Mouse (Mus musculus): Measurements from ENCODE around the gene Cfap61. TPM values are rescaled to one million over a fixed set of nuclear protein-coding genes. Genes with fewer than 3 reads are reported as not detected.

Gene Cfap61
- polyA plus RNA-seq, 2 experiments from 2014 or later: not detected

DNA sequence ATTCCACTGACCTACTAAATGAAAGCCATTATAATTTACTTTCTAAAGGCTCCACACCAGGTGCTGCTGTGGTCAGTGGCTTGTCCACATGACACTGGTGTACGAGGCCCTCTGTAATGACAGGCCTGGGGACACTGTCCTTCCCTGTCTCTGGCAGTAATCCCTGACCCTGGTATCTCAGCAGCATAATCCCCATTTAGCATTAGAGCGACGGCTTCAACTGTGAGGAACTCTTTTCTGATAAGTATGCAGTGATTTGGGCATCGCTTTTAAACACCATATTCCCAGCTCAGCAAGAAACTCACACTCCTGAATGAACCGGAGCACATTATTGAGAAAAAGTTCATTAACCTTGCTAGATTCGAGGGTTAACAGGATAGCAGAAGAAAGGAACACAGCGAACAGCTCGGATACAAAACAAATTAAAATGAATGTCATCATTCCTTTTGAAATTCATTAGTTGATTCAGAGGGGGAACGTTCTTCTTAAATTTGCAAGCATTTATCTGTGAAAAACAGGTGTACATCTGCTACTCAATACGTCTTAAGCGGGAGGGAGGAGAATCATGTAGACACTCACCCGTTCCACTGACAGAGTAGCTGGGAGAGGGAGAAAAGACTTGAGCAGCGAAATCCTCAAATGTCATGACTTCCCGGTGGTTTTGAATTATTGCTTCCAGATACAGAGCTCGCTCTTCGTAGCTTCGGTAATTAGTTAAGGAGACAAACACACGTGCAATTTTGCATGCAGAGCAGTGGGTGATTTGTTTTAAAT is 325.4 kb downstream of the Cfap61 start:
- ATAC-seq: no peak

DNA sequence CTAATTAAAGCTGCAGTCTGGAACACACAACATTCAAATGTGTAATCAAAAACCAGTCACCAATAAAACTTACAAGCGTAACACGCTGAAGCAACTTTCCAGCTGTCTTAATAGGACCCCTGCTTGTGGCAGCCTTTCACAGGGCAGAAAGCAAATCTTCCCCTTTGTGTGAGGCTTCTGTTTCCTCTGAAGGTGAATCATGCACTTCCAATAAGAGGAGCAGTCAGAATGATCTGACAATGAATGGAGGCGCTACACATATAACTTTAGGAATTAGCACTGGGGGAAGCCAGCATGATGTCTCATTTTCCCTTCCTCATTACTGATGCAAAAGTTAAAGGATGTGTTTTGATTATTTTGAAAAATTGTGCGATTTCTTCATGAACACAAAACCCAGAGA is 326.6 kb downstream of the Cfap61 start:
- ATAC-seq: no peak

DNA sequence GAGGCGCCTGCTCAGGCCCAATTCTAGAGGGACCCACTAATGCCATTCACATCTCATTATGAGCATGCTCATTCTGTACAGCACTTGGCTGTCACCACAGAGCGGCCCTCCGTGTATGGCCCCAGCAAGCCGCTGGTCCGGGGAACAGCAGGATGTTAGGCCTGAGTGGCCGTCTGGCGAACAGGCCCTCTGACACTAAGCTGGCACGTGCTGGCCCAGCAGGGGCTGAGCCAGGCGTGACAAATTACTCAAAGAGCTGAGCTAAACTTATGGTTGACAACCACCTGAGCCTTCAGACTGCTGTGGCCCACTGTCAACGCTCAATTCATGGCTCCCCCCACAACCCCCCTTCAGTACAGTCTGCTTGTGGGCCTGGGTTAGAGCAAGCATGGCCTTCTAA is 327.6 kb downstream of the Cfap61 start:
- ATAC-seq: no peak

DNA sequence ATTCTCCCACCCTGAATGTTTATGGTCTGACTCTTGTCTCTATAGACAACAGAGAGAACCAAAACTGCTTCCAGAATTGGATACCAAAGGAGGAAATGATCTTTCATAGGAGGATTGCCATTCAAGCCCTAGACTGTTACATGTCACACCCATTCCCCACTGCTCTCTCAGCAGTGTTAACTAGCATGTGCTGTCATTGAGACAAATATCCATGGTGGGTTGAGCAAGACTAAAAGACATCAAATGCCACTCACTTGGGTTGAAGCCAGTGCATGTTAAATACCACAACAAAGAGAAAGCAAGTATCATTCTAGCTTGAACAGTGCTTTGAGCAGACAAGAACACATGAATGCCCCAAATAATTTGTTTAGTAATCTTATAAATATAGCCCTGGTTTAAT is 328.4 kb downstream of the Cfap61 start:
- no peak for ATAC-seq

Other genes starting within 250 kb of the Cfap61 start
- 100 to 1,000 TPM; 124 to 131 TPM for gene Naa20, start 32.7 kb upstream of the Cfap61 start, polyA plus RNA-seq (2017; shearing (Covaris generic))
- gene Crnkl1, start 230 bp downstream of the Cfap61 start, polyA plus RNA-seq (2017; shearing (Covaris generic)): 10 to 100 TPM; 53.1 to 55.4 TPM

Measured in activated CD4-positive, CD25-positive, alpha-beta regulatory T cell, adult 4 months (primary cell).